Mouse (Mus musculus) testis, postnatal 10 days (tissue): ENCODE measurements around the gene Cd5.

Experiments used
- DNase-seq: peaks from one replicate; pipeline ENCODE4 v3.0.0; 2021; ENCODE audit warnings: low spot score

Cd5 gene

GRCm38 (mm10) chr19:10701013-10701726 lies 37.6 kb downstream of the Cd5 start:
- no peak for DNase-seq

GRCm38 (mm10) chr19:10699851-10700250 lies 39.0 kb downstream of the Cd5 start:
- DNase-seq, result no peak

DNA sequence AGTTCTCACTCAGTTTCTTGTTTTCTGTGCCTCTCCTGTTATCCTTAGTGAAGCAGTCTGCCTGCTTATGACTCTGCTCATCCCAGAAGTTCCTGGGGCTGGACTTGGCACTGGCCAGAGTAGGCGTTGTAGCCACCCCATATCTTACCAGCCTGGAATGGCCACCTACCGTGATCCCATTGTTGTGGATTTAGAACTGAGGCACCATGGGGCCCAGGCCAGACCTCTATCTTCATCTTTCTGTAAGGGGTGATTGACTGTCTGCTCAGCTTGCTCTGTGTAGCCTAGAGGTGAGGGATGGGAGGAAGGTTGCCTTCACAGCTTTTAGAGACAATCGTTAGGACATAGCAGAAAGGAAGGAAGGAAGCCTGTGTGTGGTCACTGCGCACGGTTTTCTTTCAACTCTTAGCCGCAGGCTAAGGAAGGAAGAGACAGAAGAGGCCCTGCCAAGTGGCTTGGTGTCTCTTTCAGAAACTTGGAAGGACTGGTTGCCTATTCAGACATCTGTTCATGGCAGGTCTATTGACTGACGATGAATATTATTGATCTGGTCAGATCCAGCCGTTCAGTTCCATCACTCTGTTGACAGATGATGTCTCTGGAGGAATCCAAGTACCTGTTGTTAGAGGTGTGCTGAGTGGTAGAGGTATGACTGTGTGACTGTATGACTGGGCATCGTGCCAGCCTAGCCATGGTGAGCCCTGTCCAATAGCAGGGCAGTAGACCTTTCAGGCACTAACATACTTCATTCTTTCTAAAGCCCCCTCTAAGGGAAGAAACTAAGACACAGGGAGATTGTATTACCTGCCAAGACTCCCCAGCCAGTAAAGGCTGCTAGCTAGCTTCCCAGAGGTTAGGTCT lies 40.4 kb downstream of the Cd5 start:
- DNase-seq, result no peak

DNA sequence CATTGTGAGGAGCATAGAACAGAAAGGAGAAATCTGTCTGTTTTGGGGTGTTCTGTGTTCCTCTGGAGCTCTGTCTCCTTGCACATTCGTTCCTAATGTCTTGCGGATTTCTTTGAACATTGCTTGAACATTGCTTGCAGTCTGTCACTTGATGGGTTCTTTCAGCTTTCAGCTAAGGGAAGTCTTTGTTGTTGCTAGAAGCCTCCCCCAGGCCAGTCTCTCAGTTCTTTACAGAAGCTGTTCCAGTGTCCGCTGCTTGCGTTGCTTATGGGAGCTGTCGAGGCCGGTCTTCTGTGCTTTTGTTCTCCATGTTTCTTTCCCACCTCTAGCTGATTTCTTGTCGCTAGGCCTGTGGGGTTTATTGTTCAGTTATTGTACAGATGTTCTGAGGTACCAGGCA lies 43.0 kb downstream of the Cd5 start:
- DNase-seq, result no peak

DNA sequence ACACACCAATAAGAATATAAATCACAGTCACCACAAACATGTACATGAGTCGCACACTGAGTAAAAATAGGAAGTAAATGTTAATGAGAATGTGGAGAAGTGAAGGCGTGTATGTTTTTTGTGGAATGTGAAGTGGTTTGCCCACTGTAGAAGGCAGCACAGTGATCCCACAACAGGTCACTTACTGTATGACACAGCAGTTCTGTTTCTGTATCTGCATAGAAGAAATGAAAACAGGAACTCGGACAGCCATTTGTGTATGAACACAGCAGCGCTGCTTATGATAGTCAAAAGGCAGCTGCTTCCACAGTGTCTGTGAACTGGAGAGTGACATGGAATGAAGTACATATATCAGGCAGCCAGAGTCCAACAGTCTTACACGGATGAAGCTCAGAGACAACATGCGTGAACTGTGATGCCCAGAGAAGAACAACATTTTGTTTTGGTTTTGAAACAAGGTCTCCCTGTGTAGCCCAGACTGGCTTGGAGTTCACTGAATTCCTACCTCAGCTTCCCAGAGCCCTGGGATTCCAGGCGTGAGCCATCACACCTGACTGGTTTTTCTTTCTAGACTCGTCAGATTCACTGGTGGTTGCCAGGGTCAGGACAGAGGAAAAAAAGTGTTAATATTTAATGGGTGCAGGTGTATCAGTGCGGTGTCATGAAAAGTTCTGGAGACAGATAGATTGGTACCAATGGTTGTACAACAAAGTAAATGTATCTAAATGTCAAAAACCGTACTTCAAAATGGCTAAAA lies 44.7 kb downstream of the Cd5 start:
- DNase-seq, result no peak

DNA sequence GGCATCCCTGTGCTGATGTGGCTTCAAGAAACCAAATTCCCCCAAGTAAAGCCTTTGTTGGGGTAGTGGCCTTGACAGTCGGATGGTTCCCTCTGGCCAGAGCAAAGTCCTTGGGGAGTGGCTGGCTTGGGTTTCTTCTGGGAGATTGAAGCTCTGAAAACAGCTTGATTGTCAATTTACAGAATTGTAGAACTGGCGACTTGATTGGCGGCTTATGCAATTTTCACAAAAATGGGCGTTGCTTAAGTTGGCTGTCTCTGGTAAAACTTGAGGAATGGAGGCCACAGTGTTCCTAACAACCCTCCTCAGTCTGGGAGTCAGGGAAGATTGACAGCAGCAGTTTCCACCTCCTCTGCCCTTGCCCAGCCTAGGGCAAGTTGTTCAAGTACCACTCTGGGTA lies 46.4 kb downstream of the Cd5 start:
- no peak for DNase-seq

GRCm38 (mm10) chr19:10691660-10692059 lies 47.1 kb downstream of the Cd5 start:
- DNase-seq, result no peak

GRCm38 (mm10) chr19:10691121-10691520 lies 47.7 kb downstream of the Cd5 start:
- no peak for DNase-seq

DNA sequence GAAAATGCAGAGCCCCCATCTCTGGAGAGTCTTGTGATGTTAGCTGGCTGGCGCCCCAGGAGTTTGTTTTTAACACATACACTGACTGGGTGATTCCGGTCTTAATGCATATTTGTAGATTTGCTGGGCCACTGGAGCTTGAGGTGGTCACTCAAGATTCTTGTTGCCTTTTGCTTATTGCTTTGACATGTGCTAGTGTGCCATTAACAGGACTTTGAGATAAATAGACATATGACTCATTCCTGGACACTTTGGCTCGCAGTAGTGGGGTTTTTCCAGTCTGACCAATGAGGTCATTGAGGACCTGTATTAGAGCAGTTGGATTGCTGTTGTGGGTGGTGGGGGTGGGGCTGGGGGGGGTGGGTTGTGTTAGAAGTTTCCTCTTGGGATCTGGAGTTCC lies 48.5 kb downstream of the Cd5 start:
- DNase-seq, result no peak

GRCm38 (mm10) chr19:10689470-10690166 lies 49.2 kb downstream of the Cd5 start:
- no peak for DNase-seq

DNA sequence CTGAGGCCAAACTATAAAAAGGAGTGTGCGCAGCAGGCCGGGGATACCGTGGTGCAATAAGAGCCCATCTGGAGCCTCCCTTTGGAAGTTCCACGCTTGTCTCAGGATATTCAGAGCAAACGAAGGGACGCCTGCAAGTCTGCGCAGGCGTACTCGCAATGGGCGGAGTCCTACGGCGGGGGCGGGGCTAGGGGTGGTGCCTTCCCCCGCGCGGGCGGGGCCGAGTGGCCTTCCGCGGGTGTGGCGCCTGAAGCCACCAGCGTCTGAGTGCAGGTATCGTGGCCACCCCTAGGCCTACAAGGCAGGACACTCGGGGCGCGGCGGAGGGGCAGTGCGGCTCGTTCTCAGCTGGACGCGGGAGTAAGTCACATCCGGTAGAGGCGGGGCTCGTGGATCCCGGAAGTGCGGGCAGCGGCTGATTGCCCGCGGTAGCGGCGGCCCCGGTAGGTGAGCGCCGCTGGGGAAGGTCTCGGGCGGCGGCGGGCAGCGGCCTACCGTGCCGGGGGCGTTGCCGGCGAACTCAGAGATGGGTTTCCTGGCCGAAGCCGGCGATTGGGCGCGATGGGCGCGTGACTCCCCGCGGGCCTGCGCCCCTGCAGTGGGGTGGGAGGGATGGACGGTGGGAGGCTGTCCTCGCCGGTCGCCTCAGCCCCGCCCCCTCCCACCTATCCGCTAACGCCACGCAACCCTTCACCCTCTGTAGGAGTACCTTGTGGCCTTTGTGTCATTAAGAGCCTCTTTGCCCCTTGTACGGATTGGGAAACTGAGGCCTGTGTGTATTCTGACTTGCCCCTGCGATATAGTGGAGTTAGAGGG lies 50.1 kb downstream of the Cd5 start, which contains the start of gene Vps37c:
Gene Vps37c, plus strand, starts transcription at position 199 of the 816 bp plus-strand sequence.
- DNase-seq, result peak; percentile 99

DNA sequence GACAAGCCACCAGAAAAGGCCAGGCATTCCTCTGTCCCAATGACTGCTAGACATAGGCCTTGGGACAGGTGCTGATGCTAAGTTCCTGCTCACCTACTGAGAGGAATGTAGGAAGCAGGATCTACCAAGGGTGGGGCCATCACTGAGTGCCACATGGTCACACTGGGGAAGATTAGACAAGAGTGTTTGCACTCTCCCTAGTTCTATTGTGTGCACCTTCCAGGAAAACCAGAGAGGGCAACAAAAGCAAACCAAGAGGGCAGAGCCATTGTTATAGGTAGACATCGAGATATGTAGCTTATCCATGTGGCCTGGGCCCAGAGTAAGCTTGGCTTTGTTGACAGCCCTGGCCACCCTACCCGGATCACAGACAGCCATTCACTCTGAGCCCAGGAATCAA lies 53.1 kb downstream of the Cd5 start:
- DNase-seq, result no peak

GRCm38 (mm10) chr19:10685081-10685480 lies 53.7 kb downstream of the Cd5 start:
- no peak for DNase-seq

DNA sequence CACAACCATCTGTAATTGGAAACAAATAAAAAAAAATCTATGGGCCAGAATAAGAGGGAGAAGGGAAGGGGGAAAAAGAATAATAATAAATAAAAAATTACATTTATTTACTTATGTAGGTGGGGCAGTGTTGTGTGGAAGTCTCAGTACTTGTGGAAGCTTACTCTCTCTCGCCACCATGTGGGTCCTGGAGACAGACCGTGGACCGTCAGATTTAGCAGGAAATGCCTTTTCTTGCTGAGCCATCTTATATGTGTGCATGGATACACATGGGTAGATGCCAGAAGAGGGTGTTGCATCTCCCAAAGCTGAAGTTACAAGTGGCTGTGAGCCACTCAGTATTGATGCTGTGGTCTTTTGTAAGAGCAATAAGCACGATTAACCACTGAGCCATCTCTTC lies 57.2 kb downstream of the Cd5 start:
- DNase-seq, result no peak

- DNase-seq, result no peak
These were observed 60.1 kb downstream of the Cd5 start for GRCm38 (mm10) chr19:10678772-10679067.

- DNase-seq, result peak; percentile 93
These were observed 60.7 kb downstream of the Cd5 start, which contains the start of gene Pga5 for GRCm38 (mm10) chr19:10677915-10678771. Gene Pga5, minus strand, starts transcription at chr19:10678071.

DNA sequence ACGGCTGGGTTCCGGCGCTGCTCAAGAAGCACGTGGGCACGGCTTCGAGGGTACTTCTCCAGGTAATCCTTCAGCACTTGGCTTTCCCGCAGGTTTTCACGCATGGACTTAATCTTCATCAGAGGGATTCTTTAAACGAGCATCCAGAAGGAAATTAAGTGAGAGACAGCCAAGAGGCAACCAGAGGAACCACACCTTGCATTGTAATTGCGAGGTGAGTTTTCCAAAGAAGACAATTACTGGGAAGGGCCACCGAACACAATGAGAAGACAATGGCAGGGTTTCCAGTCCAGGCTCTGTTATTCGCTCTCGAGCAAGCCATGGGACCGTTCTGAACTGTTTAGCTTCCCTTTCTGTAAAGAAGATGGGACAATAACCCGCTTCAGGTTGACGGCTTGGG lies 62.1 kb downstream of the Cd5 start:
- DNase-seq, result no peak

- DNase-seq, result no peak
These were observed 65.5 kb downstream of the Cd5 start for GRCm38 (mm10) chr19:10673275-10673674.

DNA sequence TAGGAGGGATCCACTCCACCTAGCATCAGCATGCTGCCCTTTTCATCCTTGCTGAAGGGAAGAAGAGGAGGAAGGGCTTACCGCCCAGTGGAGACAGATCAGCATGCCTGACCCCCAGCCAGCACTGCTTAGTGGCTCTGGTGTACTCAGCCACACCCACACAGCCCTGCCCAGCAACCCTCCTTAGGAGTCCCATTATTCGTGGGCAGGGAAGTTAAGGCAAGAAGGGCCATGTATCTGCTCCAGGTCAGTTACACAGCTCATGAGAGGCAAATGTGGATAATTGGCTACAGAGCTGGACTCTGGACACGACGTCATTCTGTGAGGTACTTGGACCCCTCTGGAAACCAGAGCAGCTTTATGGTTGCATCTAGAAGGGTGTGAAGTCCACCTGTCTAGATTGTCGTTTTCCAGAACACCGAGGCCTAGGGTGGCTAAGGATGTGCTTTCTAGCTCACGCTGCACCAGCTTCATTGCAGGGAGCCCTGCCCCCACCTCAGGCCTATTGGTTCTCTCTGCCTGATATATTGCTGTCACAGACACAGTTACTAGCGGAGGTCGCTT lies 66.9 kb downstream of the Cd5 start:
- DNase-seq, result no peak

DNA sequence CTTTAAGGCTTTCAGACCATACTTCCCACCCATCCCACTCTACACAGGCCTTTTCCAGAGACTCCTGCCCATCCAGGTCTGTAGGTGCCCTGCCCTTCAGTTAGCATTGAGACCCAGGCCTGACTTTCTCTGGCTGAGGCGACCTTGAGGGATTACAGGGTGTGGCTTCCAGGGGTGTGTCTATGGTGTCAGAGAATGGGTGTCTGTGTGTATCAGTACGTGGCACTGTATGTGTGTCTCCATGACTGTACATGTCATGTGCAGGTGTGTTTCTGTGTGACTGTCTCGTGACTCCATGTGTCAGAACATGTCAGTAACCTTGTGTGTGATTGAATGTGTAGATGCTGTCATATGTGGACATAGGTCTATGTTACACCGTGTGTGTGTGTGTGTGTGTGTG lies 67.5 kb downstream of the Cd5 start:
- no peak for DNase-seq
